Mouse (Mus musculus): ENCODE measurements at regions not wholly inside any gene's neighbourhood (a gene's known extent, or its start where the extent isn't known, plus 50 kb on each side); places are given as distances from the start of the nearest gene placed in this dataset.

DNA sequence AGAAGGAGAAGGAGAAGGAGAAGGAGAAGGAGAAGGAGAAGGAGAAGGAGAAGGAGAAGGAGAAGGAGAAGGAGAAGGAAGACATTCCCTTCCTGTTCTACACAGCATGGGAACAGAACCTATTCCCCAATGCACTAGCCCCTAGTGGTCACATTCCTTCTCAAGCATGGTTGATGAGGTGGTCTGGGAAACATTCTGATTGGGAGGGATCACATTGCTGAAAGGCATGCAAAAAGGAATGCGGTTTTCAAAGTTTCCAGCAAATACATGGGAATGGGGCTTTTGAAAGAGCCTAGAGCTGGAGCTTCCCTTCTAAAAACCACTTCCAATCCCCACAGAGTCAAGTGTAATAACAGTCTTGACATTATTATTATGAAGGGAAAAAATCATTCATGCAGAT is 197.5 kb downstream of the Efcab1 start:
- TF ChIP-seq CTCF (IDR thresholded peaks at IDR 0.05) (peak; percentile 27; the same call in 1 of the 2 replicates), EP300 (IDR thresholded peaks at IDR 0.05) (no peak)
